Mouse (Mus musculus): ENCODE results near the gene Psmb5. TPM values are rescaled to one million over a fixed set of nuclear protein-coding genes. Genes with fewer than 3 reads are reported as not detected.

Gene Psmb5
- polyA plus RNA-seq, 1 experiment from 2014 or later = 358 TPM

MicroRNAs within 50 kb of the gene (microRNA counts, 519-probe panel; counts per million panel counts)
- microRNA mmu-miR-686 = not detected

Small RNA genes lying within 50 kb of the gene (microRNA-seq; reads per million reads assigned to microRNA genes)
- gene Mir686 = not detected
- 0.59 reads per million for gene Mir6948

Other genes with a start within 250 kb of the Psmb5 start
- 8.6 and 12.3 TPM in 2 replicates for gene Slc7a7, start 200.2 kb downstream of the Psmb5 start, polyA plus RNA-seq (2015; fragmentation: Nextera tagmentation; extraction: Ambion mirVana)
- gene Mrpl52, start 191.1 kb downstream of the Psmb5 start, polyA plus RNA-seq (2015; fragmentation: Nextera tagmentation; extraction: Ambion mirVana) = 191 and 212 TPM in 2 replicates
- gene Mmp14, start 186.4 kb downstream of the Psmb5 start, polyA plus RNA-seq (2015; fragmentation: Nextera tagmentation; extraction: Ambion mirVana) = 89.5 and 99.5 TPM in 2 replicates
- 45.8 and 52.0 TPM in 2 replicates for gene Lrp10, start 153.9 kb downstream of the Psmb5 start, polyA plus RNA-seq (2015; fragmentation: Nextera tagmentation; extraction: Ambion mirVana)
- gene Rem2, start 141.9 kb downstream of the Psmb5 start, polyA plus RNA-seq (2015; fragmentation: Nextera tagmentation; extraction: Ambion mirVana) = 0.59 and 2.2 TPM in 2 replicates
- 55.3 and 57.8 TPM in 2 replicates for gene Prmt5, start 100.5 kb downstream of the Psmb5 start, polyA plus RNA-seq (2015; fragmentation: Nextera tagmentation; extraction: Ambion mirVana)
- gene Haus4, start 63.4 kb downstream of the Psmb5 start, polyA plus RNA-seq (2015; fragmentation: Nextera tagmentation; extraction: Ambion mirVana) = 39.7 and 47.0 TPM in 2 replicates
- 24.9 and 25.5 TPM in 2 replicates for gene Ajuba, start 40.5 kb downstream of the Psmb5 start, polyA plus RNA-seq (2015; fragmentation: Nextera tagmentation; extraction: Ambion mirVana)
- gene 4931414P19Rik, start 12.0 kb downstream of the Psmb5 start, polyA plus RNA-seq (2015; fragmentation: Nextera tagmentation; extraction: Ambion mirVana) = 6.7 and 7.8 TPM in 2 replicates
- 9.5 and 22.3 TPM in 2 replicates for gene Psmb11, start 3.4 kb upstream of the Psmb5 start, polyA plus RNA-seq (2015; fragmentation: Nextera tagmentation; extraction: Ambion mirVana)
- gene Gm17606, start 22.9 kb upstream of the Psmb5 start, polyA plus RNA-seq (2015; fragmentation: Nextera tagmentation; extraction: Ambion mirVana) = not detected in 2 replicates
- 1.4 and 1.9 TPM in 2 replicates for gene Cdh24, start 23.3 kb upstream of the Psmb5 start, polyA plus RNA-seq (2015; fragmentation: Nextera tagmentation; extraction: Ambion mirVana)
- gene 1700123O20Rik, start 68.2 kb upstream of the Psmb5 start, polyA plus RNA-seq (2015; fragmentation: Nextera tagmentation; extraction: Ambion mirVana) = 42.8 and 49.8 TPM in 2 replicates
- 69.1 and 73.5 TPM in 2 replicates for gene Acin1, start 68.9 kb upstream of the Psmb5 start, polyA plus RNA-seq (2015; fragmentation: Nextera tagmentation; extraction: Ambion mirVana)
- gene Gm29776, start 80.8 kb upstream of the Psmb5 start, polyA plus RNA-seq (2015; fragmentation: Nextera tagmentation; extraction: Ambion mirVana) = 0.17 and 0.18 TPM in 2 replicates
- not detected in 2 replicates for gene Cebpe, start 94.2 kb upstream of the Psmb5 start, polyA plus RNA-seq (2015; fragmentation: Nextera tagmentation; extraction: Ambion mirVana)
- 3.2 and 4.0 TPM in 2 replicates for gene Slc7a8, start 163.9 kb upstream of the Psmb5 start, polyA plus RNA-seq (2015; fragmentation: Nextera tagmentation; extraction: Ambion mirVana)
- gene Rnf212b, start 196.1 kb upstream of the Psmb5 start, polyA plus RNA-seq (2015; fragmentation: Nextera tagmentation; extraction: Ambion mirVana) = not detected in 2 replicates